Mouse (Mus musculus) fat pad, adult 2 months (tissue): ENCODE results near the gene Aamdc.

Experiments used
- DNase-seq: peaks from one replicate; pipeline ENCODE4 v3.0.0-alpha.2; 2011; ENCODE audit warnings: low read depth, low spot score; ENCODE audit errors: extremely low read depth

The Aamdc gene

DNA sequence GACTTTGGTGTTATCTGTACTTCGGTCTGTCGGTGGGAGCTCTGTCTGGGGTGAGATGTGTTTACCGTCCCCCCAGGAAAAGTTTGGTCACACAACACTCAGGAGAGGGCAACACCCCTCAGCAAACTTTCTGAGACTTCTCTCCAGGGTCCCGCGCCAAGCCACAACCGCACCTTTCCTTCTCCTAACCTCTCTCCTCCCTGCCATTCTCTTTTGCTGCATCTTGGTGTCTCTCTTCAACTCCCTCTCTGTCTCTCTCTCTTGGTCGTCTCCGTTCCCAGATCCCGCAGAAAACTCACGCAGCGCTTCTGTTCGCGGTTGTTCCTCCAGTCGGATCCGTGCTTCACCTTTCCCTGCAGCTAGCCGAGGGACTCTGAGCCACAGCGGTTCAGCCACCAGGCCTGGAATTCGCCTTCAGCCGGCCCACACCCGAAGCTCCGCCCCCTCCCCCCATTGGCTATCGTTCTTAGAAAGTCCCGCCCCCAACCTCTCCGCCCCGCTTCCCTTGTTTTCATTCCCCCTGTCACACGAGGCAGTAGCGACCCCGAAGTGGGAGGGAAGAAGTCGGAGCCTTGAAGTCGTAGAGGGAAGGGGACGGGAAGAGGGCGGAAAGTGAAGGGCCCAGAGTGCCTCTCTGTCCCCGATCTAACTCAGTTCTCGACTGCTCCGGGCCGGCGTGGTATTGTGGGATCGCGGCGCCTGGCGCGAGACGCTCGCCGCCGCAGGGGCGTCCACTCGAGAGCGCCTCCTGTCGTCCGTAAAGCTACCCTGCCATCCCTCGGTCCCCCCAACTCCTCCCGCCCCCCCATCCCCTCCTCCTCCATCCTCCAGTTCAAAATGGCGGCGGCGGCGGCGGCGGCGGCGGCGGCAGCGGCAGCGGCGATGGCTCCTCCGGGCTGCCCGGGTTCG is at the start of gene Aamdc, which contains the start of gene Rsf1:
Gene Aamdc (minus strand): TSS at position 431 of the 909 bp plus-strand sequence.
Gene Rsf1 (plus strand): TSS at position 823 of the 909 bp plus-strand sequence.
- DNase-seq = peak; percentile 64

DNA sequence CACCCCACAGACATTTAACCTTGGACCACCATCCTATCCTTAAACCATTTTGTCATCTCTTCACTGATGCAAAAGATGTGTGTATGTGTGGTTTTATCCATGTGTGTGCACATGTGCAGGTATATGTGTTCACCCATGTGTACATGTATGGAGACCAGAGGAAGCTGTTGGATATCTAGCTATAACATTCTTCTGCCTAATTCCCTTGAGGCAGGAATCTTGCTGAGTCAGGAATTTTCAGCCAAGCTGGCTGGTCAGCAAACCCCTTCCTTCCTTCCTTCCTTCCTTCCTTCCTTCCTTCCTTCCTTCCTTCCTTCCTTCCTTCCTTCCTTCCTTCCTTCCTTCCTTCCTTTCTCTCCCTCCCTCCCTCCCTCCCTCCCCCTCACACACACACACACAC is 44.1 kb upstream of the Aamdc start:
- no peak for DNase-seq

- DNase-seq = no peak
Measured at GRCm38 (mm10) chr7:97622676-97623075, 43.4 kb upstream of the Aamdc start.

DNA sequence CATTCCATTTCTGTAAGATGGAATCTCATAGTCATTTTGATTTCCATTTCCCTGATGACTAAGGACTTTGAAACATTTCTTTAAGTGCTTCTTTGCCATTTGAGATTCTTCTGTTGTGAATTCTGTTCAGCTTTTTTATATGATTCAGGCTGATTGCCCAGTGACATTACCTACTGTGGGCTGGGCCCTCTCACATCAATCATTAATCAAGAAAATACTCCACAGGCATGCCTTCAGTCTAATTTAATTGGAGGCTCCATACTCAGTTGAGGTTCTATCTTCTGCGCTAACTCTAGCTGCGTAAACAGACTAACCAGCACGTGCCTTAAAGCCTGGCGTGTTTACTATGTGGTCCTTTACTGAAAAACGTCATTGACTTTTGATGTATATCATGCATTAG is 42.0 kb upstream of the Aamdc start:
- no peak for DNase-seq

DNA sequence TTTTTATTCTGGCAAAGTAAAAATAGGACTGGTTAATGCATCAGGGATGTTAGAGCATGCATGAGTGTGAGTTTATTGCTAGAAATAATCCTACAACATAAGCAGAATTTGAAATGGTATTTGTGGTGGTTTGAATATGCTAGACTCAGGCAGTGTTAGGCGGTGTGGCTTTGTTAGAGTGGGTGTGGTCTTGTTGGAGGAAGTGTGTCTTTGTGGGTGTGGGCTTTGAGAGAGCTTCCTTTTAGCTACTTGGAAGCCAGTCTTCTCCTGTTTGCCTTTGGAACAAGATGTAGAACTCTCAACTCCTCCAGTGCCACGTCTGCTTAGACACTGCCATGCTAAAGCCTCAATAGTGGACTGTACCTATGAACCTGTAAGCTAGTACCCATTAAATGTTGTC is 19.3 kb upstream of the Aamdc start:
- no peak for DNase-seq

DNA sequence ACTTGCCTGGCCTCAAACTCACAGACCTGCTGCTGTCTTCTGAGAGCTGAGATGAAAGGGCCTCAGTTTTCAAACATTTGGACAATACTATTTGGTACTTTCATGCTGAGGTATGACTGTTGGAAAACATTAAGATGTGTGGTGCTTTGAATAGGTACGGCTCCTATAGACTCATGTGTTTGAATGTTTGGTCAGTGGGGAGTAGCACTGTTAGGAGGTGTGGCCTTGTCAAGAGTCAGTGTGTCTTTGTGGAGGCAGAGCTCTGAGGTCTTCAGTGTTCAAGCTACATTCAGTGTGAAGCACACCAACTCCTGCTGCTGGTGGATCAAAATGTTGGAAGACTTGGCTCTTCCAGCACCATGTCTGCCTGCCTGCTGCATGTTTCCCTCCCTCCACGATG is 14.2 kb upstream of the Aamdc start:
- no peak for DNase-seq

- DNase-seq = no peak
Measured at GRCm38 (mm10) chr7:97592396-97592795, 13.1 kb upstream of the Aamdc start.

DNA sequence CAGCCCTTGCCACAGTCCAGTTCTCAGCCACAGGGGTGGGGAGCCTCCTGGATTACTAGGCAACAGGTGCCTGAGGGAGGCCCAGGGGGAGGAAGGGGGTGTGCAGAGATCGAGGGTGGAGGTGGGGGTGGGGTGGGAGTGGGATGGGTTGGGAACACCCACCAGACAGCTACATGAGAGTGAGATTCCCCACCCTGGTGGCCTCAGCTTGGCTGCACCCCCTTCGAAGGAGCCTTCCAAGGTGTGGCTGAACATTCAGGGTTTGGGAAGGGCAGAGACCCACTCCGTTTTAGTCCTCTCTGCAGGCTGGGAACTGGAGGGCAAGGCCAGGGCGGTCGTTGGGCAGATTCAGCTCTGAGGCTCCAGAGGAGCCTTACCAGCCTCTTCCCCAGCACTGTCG is 12.0 kb upstream of the Aamdc start:
- no peak for DNase-seq

DNA sequence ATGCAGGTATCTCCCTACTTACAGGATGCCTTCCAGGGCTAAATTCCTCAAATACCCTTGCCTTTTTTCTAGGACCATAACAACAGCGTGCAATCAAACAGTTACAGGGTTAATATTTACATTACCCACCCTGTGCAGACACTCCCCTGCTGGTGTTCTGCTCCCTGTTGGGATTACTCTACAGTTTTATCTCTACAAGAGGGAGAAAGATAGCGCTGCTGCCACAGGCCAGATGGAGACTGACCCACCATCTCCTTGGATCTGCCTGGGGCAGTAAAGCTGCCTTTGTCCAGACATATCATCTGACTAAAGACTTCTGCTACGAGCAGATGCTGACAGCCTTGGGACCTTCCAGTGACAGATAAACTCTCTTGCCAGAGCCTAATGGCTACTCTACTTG is 11.2 kb upstream of the Aamdc start:
- no peak for DNase-seq

GRCm38 (mm10) chr7:97588506-97588905 is 9.2 kb upstream of the Aamdc start:
- no peak for DNase-seq

DNA sequence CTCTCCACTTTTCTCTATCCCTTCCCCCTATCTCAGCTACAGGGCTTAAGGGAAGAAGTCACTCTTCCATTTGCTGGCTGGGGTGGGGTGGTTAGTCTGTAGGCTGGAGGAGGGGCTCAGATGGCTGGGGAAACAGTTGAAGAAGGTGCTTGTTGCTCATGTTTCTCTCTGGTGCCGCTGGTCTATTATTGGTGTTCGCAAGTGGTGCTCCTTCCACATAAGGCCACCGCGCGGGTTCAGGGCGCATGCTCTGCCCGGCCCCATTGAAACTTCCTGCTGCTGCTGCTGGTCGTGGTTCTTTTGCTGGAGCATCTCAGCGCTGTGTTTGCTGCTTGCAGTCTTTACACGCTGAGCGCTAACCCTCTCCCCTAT is 1.5 kb upstream of the Aamdc start:
- peak; percentile 19 for DNase-seq

DNA sequence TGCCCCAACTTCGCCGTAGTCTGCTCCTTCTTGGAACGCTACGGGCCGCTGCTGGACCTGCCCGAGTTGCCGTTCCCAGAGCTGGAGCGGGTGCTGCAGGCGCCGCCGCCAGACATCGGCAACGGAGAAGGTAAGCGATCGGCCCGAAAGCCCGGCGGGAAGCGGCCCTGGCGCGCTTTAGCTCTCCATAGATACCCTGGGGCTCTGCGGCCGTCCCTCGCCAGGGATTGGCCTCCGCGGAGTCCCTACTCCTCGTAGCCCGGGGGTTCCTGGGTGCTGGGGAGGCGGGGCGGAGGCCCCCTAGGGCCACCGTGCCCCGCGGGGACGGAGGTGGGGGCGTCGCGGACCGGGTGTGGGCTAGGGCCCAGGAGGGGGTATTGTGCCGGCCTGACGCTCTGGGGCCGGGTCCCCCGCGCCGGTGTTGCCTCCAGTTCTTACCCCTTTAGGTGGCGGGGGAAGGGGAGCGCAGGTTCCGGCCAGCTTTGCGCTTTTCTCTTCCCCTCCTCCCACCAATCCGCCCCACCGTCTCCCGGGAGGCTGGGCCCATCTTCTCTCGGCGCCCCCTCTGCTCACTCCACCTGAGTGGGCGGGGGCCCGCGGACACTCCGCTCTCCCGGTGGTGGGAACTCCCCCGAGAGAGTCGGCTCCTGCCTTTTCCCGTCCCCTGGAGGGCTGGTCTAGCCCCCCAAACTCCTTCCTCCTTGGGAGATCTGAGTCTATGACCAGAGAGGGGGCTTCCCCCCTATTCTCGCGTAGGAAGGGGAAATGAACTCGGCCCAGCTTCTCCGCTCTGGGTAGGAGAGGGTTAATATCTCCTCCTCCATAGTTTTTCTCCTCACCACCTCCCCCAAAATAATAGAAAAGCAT is 912 bp upstream of the Aamdc start:
- no peak for DNase-seq

GRCm38 (mm10) chr7:97578361-97579066 is 783 bp downstream of the Aamdc start:
- no peak for DNase-seq

- DNase-seq = no peak
Measured at GRCm38 (mm10) chr7:97570389-97570788, 8.9 kb downstream of the Aamdc start.

- DNase-seq = no peak
Measured at GRCm38 (mm10) chr7:97569372-97569771, 9.9 kb downstream of the Aamdc start.

DNA sequence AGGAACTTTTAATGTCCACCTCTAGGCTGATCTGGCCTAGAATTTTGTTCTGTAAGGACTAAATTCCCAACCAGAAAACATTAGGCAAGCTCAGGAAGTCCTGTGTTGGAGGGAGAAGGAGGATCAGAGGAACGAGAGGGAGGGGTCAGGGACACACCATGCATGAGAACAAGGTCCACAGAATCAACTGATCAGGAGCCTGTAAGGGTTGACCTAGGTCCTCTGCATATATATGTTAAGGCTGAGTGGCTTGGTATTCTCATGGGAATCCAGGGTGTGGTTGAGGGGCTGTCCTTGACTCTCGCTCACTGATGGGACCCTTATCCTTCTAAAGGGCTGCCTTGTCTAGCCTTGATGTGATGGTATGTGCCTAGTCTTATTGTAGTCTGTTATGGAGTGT is 15.7 kb downstream of the Aamdc start:
- DNase-seq = no peak

DNA sequence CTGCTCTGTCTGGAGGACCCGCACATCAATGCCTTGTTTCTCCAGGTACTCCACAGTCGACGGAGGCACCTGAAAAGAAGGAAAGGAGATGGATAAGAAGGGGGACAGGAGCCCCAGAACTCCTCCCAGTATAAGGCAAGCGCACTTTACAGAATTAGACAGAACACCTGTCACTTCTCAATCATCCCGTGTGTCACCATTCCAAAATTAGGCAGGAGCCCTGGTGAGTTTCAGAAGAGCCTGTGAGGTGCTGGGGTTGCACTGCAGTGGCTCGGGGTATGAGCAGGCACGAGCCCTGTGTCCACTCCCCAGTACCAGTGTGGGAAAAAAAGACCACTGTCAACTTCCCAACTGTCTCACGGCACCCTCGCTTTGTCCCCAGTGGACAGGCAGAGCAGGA is 28.6 kb downstream of the Aamdc start:
- DNase-seq = no peak

DNA sequence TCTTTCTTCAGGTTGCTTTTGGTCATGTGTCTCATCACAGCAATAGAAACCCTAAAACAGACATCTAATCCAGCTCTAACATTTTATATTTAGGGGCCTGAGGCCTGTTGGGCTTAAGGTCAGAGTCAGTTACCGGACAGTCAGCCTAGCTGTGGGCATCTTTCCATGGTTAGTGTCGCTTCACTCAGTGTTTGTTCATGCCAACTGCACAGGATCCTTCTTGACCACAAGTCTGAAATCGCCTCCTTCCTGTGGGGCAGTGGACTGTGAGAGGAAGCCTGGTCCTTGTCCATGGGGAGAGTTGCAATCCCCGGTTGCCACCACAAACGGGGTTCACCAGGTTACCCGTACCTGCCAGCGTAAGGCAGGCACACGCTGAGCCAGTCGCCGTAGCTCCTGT is 30.0 kb downstream of the Aamdc start:
- DNase-seq = no peak

GRCm38 (mm10) chr7:97546462-97546861 is 32.8 kb downstream of the Aamdc start:
- DNase-seq = no peak

- DNase-seq = no peak
Measured at GRCm38 (mm10) chr7:97536571-97536970, 42.7 kb downstream of the Aamdc start.

GRCm38 (mm10) chr7:97535531-97535930 is 43.8 kb downstream of the Aamdc start:
- DNase-seq = no peak
